Mouse (Mus musculus) layer of hippocampus, adult 8-10 months (tissue): ENCODE data around the gene Gm47959. TPM values are rescaled to one million over a fixed set of nuclear protein-coding genes. Genes with fewer than 3 reads are reported as not detected.
"Not testable (repeated sequence)": the region's sequence is repeated elsewhere in the genome, so short reads cannot be mapped to it uniquely, and the experiment has no call there.

Experiments
- DNase-seq, 2 experiments: peaks; one replicate each; pipeline ENCODE4 v3.0.0; 2022; ENCODE audit warnings: low spot score in 2 of 2
- total RNA-seq, 4 experiments: library from RNA; stranded (reverse); gene quantifications; 2 replicates each; pipeline ENCODE4 v1.2.4; 2022

Gene Gm47959
- not detected for total RNA-seq

DNA sequence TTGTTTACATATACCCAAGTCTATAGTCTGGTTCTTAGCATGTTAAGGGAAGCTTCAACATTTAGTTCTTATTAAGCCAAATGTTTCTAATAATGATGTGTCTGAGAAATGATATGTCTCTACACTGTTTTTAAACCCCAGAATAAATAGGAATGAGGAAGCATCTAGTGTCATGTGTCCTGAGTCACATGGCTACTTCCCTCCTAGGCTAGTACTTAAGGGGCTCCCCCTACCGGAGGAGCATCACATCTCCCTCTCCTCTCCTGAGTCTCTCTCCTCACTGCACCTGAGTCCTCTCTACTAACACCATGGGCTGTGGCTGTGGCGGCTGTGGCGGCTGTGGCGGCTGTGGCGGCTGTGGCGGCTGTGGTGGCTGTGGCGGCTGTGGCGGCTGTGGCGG, at the start of gene Gm47959:
TSS of gene Gm47959 (plus strand) at position 243 of the 400 bp plus-strand sequence.
- not testable (repeated sequence) for DNase-seq

GRCm38 (mm10) chr1:82955913-82956312, 44.4 kb upstream of the Gm47959 start, which contains the start of gene Gm7544:
TSS of gene Gm7544 (minus strand) at chr1:82956013.
- DNase-seq, result not testable (repeated sequence)

DNA sequence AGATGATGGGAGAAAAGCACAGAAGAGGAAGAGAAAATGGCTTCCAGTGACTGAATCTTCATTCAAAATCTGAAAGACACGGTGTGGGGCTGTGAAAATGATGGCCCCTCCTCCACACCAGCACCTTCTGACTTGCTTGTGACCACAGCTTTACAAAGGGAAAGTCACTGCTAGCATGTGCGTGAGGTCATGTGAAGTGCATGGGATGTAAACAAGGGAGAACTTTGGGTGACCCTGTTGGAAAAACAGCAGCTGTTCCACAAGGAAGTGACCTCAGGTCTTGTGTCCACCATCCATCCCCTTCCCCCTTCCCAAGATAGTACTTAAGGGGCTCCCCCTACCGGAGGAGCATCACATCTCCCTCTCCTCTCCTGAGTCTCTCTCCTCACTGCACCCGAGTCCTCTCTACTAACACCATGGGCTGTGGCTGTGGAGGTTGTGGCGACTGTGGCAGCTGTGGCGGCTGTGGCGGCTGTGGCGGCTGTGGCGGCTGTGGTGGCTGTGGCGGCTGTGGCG, 40.4 kb upstream of the Gm47959 start, which contains the start of gene Gm47955:
TSS of gene Gm47955 (plus strand) at position 417 of the 516 bp plus-strand sequence.
- no peak for DNase-seq

GRCm38 (mm10) chr1:82966413-82966812, 33.9 kb upstream of the Gm47959 start:
- no peak for DNase-seq

GRCm38 (mm10) chr1:82972046-82972445, 28.3 kb upstream of the Gm47959 start:
- no peak for DNase-seq

GRCm38 (mm10) chr1:82973244-82973643, 27.1 kb upstream of the Gm47959 start:
- DNase-seq, result no peak

DNA sequence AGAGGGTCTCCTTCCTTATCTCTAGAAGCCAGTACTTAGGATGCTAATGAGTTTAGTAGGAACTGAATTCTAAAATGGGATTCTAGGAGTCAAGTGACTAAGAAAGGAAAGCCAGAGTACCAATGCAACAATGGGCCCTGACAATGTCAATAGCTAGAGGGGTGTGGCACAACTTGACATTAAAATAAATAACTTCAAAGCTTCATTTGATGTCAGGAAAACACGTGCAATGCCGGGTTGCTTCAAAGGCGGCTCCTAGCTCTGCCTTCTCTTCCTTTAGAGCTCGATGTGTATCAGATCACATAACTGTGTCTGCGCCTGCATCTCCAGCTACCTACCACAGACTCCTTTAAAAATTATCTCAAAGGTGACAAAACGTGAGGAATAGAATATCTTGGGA, 26.4 kb upstream of the Gm47959 start:
- DNase-seq, result no peak

DNA sequence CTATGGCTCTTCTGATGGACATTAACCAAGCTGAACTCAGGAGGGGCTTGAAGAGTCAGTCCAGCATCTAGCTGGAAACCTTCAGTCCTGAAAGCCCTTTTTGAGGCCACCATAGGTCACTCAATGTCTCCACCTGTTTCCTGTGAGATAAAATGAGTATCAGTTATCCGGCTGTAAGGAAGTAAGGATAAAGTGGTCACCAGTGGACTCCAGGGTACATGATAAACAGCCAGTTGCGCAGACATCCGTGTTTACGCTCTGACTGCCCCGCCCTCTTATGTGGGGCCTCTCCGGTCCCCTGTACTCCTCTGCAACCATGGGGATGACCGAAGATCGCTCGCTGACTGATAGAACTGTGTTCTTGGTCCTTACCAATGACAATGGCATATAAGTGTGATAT, 26.0 kb upstream of the Gm47959 start:
- no peak for DNase-seq

DNA sequence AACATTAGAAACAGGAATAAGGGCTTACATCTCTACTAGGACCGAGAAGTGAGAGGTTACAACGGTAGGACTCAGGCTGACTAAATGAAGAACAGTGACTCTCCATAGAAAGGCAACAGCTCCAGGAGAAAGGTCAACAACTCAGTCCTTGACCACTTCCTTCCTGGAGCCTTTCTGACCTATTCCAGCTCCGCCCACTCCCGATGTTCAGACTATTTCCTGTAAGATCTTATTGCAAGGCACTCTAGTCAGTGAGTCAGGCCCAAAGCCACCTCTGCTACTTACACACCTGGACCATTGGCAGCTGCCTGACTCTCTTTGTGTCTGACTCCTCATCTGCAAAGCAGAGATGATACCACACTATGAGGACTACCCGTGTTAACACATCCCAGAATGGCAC, 24.6 kb upstream of the Gm47959 start:
- DNase-seq, result no peak

- DNase-seq, result no peak
These were observed 22.5 kb upstream of the Gm47959 start for GRCm38 (mm10) chr1:82977840-82978239.

DNA sequence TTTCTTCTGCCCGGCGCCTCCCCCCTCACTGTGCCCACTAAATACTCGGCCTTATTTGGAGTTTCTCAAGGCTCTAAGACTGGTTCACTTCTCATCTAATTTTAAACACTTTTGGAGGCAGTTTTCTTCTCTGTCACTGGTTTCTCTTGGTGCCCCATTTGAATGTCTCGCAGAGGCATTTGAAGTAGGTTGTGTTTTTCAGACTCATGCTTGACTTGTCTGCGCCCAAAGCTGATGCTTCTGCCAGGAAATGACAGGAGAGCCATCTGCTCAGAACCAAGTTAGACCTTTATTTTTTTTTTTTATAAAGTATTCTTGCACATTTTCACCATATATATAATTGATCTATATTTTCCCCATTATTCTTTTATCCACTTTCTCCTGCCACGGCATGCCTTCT, 13.6 kb upstream of the Gm47959 start:
- DNase-seq, result no peak

- DNase-seq, result peak; percentile 11 to 42
These were observed 12.7 kb upstream of the Gm47959 start for GRCm38 (mm10) chr1:82987530-82988198.

- no peak for DNase-seq
These were observed 9.3 kb upstream of the Gm47959 start for GRCm38 (mm10) chr1:82991062-82991461.

DNA sequence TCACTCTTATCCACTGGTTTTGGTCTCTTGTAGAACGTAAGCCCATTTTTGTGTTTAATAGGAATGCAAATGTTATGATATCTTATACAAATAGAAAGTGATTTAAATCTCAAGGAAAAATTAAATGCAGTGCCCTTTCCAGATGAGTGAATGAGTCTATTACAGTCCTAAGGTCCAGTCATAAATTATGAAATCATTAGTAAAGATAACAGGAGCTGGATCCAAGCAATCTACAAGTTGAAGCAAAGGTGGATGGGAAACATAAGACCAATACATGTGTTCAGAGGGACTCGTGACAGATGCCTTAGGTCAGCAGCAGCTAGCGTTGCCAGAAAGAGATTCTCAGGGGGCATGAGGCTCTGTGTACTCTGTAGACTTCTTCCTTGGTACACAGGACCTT, 8.8 kb upstream of the Gm47959 start:
- DNase-seq, result no peak

- no peak for DNase-seq
These were observed 8.3 kb upstream of the Gm47959 start for GRCm38 (mm10) chr1:82992093-82992492.

DNA sequence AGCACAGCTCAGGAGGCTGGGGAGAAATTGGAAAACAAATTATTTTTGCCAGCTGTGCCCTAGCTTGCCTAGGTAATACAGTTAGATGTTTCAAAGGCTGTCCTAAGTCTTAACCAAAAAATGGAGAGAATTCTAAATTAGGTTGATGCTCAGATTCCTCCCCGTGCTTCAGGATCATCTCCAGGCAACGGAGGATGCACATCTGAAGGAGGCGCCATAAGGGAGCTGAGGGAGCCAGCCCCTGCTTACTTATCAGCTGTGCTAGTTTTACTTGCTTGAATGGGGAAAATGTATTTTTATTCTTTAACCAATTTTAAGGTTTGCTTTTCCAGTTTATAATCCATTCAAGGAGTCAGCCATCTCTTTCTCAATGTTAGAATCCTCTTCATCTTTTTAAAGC, 6.4 kb upstream of the Gm47959 start:
- no peak for DNase-seq

- DNase-seq, result no peak
These were observed 6.2 kb downstream of the Gm47959 start for GRCm38 (mm10) chr1:83006218-83007179.

DNA sequence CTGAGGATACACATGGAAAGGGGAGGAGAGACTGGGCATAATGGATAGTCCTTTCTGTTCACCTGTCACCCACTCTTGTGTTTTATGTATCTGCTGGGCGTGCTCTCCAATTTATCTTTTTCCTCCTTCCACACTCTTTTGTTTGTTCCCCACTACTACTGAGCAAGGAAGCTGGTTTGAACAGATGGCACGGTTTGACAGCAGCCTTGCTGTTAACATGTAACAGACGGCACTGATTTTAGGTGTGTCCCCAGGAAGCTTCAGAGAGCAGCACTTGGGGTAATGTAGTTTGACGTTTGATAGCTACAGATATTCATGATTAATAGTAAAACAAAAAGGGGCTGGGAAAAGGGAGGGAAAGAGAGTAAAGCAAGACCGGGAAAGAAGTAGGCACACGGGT, 7.1 kb downstream of the Gm47959 start:
- no peak for DNase-seq

DNA sequence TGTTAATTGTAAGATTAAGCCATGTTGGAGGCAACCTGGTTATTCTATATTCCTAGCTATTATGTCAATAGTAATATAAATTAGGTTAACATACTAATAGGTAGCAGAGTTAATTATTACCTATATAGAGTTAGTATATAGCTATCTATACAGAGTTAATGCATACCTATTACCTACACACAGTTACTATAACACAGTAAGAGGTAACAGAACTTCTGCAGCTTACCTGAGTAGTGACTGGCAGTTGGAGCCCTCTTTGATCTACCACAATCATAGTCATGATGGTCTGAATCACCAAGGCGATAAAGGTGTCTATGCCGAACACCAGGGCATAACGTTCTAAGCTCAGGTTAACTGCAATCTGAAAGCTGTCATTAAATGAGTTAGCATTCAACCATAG, 14.1 kb downstream of the Gm47959 start:
- no peak for DNase-seq

DNA sequence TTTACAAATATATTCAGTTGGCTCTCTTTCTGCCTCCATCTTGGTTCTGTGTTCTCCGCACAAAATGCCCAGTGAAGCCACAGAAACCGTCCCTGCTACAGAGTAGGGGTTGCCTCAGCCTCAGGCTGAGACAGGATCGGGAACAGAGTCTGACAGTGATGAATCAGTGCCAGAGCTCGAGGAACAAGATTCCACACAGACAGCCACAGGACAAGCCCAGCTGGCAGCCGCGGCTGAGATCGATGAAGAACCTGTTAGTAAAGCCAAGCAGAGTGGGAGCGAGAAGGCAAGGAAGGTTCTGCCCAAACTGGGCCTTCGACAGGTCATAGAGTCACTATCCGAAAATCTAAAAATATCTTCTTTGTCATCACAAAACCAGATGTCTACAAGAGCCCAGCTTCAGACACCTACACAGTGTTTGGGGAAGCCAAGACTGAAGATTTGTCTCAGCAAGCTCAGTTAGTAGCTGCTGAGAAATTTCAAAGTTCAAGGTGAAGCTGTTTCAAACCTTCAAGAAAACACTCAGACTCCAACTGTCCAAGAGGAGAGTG, 15.1 kb downstream of the Gm47959 start:
- no peak for DNase-seq

DNA sequence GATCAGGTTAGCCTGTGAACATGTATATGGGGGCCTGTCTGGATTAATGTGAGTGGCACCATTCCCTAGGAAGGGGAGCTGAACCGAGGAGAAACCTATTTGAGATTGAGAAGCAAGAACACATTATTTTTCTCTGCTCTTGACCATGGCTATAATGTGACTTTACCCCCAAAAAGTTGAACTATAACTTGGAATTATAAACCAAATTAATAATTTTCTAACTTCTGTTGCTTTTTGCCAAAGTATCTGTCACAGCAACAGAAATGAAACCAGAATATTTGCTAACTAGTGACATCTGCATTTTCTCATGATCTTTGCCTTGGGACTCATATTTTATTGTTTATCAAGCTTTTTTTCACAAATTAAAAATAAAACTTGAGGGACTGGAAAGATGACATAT, 16.2 kb downstream of the Gm47959 start:
- DNase-seq, result no peak

GRCm38 (mm10) chr1:83031950-83032349, 31.6 kb downstream of the Gm47959 start:
- no peak for DNase-seq
